Mouse (Mus musculus) adrenal gland, postnatal 10 days (tissue): ENCODE results near the gene Foxn2. TPM values are rescaled to one million over a fixed set of nuclear protein-coding genes. Genes with fewer than 3 reads are reported as not detected.
"Not testable (repeated sequence)": the region's sequence is repeated elsewhere in the genome, so short reads cannot be mapped to it uniquely, and the experiment has no call there.

Experiments
- DNase-seq: peaks from one replicate; pipeline ENCODE4 v3.0.0; 2021; ENCODE audit warnings: mixed read lengths
- total RNA-seq, 2 experiments: library from RNA; stranded (reverse); gene quantifications; 2 replicates each; pipeline ENCODE4 v1.2.3; 2021

The Foxn2 gene
- total RNA-seq, 2 experiments from 2014 or later = 21.8 to 27.0 TPM

- DNase-seq = peak; percentile 73
These were observed 1.1 kb downstream of the Foxn2 start for GRCm38 (mm10) chr17:88441432-88442174.

- DNase-seq = no peak
These were observed 2.1 kb downstream of the Foxn2 start for GRCm38 (mm10) chr17:88442661-88443060.

DNA sequence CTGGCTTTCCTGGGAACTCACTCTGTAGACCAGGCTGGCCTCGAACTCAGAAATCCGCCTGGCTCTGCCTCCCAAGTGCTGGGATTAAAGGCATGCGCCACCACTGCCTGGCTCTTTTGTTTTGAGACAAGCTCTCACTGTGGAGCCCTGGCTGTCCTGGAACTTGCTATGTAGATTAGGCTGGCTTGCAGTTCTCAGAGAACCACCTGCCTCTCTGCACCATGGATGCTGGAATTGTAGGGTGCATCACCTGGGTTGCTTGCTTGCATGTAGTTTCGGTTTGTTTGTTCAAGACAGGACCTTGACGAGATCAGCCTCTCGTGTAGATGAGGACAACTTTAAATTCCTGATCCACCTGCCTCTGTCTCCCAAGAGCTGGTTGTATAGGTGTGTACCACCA lies 2.7 kb downstream of the Foxn2 start:
- no peak for DNase-seq

DNA sequence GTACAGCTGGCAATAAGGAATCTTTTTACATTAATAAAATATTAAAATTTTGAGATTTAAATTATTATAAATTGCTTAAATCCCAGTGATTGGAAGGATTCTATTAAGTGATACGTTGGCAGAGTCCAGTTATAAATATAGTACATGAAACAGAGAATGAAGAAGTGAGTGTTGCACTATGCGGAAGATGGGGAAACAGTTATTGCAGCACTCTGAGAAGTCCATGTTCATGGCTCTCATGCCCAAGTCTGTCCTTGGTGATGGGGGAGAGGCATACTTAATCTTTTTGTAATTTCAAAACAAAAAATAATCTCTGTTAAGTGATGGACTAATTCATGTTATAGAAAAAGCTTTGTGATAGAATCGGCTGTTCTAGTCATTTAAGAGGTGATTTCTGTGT lies 17.6 kb downstream of the Foxn2 start:
- peak; percentile 19 for DNase-seq

DNA sequence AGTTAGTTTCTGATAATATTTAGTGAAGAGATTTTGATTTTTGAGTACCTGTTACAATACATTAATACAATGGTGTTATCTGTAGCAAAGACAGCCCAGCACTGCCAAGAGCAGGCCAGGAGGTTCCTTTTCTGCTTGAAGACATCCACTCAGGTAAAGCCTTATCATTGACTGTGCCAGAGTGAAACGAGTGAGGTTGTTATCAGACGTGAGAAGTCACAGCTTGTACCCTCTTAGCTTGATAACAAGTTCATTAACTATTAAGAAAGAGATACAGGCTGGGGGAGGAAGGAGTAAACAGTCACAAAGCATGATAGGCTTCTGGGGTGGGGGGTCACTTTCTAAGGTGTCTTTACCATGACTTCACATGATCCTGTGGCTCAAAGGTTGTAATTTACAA lies 19.0 kb downstream of the Foxn2 start:
- no peak for DNase-seq

GRCm38 (mm10) chr17:88459916-88460901 lies 19.7 kb downstream of the Foxn2 start:
- DNase-seq = no peak

DNA sequence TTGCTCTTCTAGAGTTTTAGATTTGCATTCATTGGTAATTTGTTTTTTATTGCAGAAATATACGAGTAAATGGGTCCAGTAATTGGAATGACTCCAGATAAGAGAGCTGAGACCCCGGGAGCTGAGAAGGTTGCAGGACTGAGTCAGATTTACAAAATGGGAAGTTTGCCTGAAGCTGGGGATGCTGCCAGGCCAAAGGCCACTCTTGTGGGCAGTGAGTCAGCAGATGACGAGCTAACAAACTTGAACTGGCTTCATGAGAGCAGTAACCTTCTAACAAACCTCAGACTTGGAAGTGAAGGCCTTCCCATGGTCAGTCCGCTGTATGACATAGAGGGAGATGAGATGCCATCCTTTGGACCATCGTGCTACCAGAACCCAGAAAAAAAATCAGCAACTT lies 22.1 kb downstream of the Foxn2 start:
- DNase-seq = peak; percentile 90

GRCm38 (mm10) chr17:88466591-88466990 lies 26.1 kb downstream of the Foxn2 start:
- no peak for DNase-seq

GRCm38 (mm10) chr17:88467696-88468095 lies 27.2 kb downstream of the Foxn2 start:
- DNase-seq = no peak

DNA sequence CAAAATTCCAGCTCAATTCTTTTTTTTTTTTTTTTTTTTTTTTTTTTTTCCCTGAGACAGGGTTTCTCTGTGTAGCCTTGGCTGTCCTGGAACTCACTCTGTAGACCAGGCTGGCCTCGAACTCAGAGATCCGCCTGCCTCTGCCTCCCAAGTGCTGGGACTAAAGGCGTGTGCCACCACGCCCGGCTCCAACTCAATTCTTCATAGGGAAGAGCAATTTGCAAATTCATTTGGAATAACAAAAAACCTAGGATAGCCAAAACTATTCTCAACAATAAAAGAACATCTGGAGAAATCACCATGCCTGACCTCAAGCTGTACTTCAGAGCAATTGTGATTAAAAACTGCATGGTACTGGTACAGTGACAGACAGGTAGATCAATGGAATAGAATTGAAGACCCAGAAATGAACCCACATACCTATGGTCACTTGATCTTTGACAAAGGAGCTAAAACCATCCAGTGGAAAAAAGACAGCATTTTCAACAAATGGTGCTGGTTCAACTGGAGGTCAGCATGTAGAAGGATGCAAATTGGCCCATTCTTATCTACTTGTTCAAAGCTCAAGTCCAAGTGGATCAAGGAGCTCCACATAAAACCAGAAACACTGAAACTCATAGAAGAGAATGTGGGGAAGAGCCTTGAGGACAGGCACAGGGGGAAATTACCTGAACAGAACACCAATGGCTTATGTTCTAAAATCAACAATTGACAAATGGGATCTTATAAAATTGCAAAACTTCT lies 28.3 kb downstream of the Foxn2 start:
- DNase-seq = not testable (repeated sequence)

DNA sequence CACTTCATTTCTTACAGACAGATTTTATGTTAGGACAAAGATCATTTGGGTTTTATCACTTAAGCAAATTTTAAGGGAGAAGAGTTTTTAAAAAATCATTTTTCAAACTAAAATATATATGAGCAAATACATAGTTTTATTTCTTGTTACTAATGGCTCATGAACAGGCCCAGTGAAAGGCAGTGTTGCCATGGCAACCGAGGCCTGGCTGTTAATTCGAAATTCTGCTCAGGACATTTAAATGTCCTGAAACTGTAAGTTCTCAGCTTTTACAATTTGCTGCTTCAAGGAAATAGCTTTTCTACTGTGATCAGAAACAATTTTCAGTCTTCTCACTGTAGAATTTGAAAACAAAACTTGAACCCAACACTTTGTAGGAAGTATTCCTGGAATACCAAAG lies 33.3 kb downstream of the Foxn2 start:
- no peak for DNase-seq

GRCm38 (mm10) chr17:88477165-88477564 lies 36.7 kb downstream of the Foxn2 start:
- DNase-seq = no peak

GRCm38 (mm10) chr17:88477699-88478098 lies 37.2 kb downstream of the Foxn2 start:
- no peak for DNase-seq

DNA sequence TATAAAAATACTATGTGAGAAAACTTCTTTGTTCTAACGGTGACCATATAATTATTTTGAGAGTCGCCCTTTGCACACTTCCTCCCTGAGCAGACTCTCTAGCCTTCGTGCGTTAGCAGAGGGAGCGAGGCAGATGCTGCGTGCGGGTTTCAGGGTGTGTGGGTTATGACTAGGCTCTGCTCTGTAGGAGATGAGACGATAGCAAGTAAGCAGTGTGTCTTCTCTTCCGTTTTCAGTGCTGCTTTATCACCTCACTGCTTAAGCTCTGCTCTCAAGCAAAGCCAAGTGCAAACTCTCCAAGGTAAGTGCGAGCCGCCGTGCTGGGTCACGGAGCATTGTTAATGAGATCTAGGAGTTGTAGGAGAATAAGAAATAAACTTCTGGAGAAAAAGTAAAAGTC lies 38.5 kb downstream of the Foxn2 start:
- no peak for DNase-seq

- no peak for DNase-seq
These were observed 39.9 kb downstream of the Foxn2 start for GRCm38 (mm10) chr17:88480369-88480768.

DNA sequence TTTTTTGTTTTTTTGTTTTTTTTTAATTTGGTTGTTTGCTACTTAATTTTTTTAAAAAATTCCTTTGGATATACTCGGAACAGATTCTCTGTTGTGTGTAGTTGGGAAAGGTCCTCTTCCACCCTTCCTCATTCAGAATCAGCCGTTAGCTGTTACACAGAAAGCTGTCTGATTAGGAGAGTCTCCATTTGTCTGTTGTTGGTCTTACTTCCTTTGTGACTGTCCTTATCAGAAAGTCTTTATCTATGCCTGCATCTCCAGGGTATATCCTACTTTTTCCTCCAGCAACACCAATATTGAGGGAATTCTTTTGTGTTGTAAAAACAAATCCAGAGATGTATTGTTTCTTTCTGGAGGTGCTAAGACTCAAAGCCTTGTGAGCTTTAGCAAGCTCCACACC lies 40.6 kb downstream of the Foxn2 start:
- DNase-seq = no peak

- no peak for DNase-seq
These were observed 41.1 kb downstream of the Foxn2 start for GRCm38 (mm10) chr17:88481587-88481986.

- no peak for DNase-seq
These were observed 44.0 kb downstream of the Foxn2 start for GRCm38 (mm10) chr17:88484539-88484938.

DNA sequence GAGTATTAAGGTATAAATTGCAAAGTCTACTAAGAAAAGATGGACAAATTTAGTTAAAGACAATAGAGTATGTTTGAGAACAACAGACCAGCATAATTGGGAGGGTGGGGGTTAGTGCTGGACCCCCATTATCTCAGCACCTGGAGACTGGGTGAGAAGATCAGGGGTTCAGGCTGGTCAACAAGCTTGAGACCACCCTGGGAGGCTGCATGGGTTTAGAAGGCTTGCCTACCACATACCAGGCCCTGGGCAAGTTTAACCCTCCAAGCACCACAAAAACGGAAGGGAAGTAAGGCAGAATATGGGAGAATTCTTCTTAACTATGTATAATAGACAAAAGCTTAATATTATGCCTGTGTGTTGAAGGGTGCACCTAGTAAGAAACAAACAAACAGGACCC lies 44.4 kb downstream of the Foxn2 start:
- no peak for DNase-seq

DNA sequence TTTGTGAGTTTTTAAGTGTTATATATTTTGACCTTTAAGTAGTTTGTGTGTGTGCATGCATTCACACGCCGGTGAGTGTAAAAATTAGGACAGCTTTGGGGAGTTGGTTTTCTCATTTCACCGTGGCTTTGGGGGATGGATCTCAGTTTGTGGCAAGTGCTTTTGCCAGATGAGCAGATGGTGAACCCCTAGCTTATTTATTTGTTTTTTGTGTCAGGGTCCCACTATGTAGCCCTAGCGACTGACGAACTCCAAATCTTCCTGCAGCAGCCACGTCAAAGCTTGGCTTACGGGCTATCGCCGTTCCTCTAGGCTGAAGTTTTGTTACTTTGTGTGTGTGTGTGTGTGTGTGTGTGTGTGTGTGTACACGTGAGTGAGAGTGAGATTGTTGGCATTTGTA lies 50.0 kb downstream of the Foxn2 start:
- DNase-seq = no peak

- no peak for DNase-seq
These were observed 51.0 kb downstream of the Foxn2 start for GRCm38 (mm10) chr17:88491366-88492106.

DNA sequence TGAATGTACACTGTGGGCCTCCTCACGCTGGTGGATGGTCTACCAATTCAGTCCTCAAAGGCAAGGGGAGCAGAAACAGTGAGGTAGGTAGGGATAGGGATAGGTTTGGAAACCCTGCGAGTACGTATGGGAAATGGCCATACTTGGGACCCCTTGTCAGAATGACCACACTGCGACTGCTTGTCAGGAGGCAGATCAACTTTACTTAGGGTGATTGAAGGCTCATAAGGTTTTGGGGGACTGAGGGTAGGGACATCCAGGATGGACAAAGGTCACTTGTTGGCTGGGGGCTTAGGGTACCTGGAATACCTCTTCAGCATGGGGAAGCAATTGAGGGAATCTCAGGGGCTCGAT lies 51.6 kb downstream of the Foxn2 start:
- DNase-seq = no peak
